Mouse (Mus musculus): ENCODE measurements at regions not wholly inside any gene's neighbourhood (a gene's known extent, or its start where the extent isn't known, plus 50 kb on each side); places are given as distances from the start of the nearest gene placed in this dataset.

- 58% methylated on average over 4 of the region's 4 CpGs for WGBS (ENCODE audit: insufficient replicate concordance)
Measured at GRCm38 (mm10) chr5:132760396-132760795, 217.3 kb upstream of the Auts2 start.

GRCm38 (mm10) chr5:132759751-132760150 lies 216.6 kb upstream of the Auts2 start:
- ATAC-seq = no peak
- Histone ChIP-seq H3K27me3 (replicated peaks) (no peaks in the 10 kb centered on the region), H3K9me3 (replicated peaks) (no peaks in the 10 kb centered on the region), H3K27ac (no peak overlapping the region), H3K4me2 (no peak overlapping the region), H3K36me3 (no peaks in the 10 kb centered on the region), H3K9ac (no peak overlapping the region), H3K4me1 (no peaks in the 10 kb centered on the region), H3K4me3 (no peak overlapping the region)
- WGBS (ENCODE audit: insufficient replicate concordance) = 58% methylated on average over 6 of the region's 6 CpGs

More at GRCm38 (mm10) chr5:132760396-132760795, 217.3 kb upstream of the Auts2 start:
- Histone ChIP-seq H3K4me3 (no peak overlapping the region), H3K4me2 (no peak overlapping the region), H3K9ac (no peak overlapping the region), H3K9me3 (replicated peaks) (no peaks in the 10 kb centered on the region), H3K36me3 (no peaks in the 10 kb centered on the region), H3K27me3 (replicated peaks) (no peaks in the 10 kb centered on the region), H3K27ac (no peak overlapping the region), H3K4me1 (no peaks in the 10 kb centered on the region)
- no peak for ATAC-seq

- H3K9ac ChIP-seq = no peak overlapping the region
- H3K4me1 ChIP-seq = no peaks in the 10 kb centered on the region
- H3K27ac ChIP-seq = no peak overlapping the region
- no peak for ATAC-seq
- no peaks in the 10 kb centered on the region for H3K36me3 ChIP-seq
- H3K27me3 ChIP-seq (replicated peaks) = no peaks in the 10 kb centered on the region
- no peak overlapping the region for H3K4me2 ChIP-seq
- no peaks in the 10 kb centered on the region for H3K9me3 ChIP-seq (replicated peaks)
- WGBS (ENCODE audit: insufficient replicate concordance) = 69% methylated on average over 10 of the region's 10 CpGs
- no peak overlapping the region for H3K4me3 ChIP-seq
Measured at GRCm38 (mm10) chr5:132758941-132759340, 215.8 kb upstream of the Auts2 start.

GRCm38 (mm10) chr5:132737966-132738365 lies 194.8 kb upstream of the Auts2 start:
- 75% methylated on average over 5 of the region's 5 CpGs for WGBS (ENCODE audit: insufficient replicate concordance)
- no peak for ATAC-seq
- no peaks in the 10 kb centered on the region for H3K9me3 ChIP-seq (replicated peaks)
- no peak overlapping the region for H3K27ac ChIP-seq
- no peak overlapping the region for H3K9ac ChIP-seq
- H3K4me2 ChIP-seq = no peak overlapping the region
- H3K36me3 ChIP-seq = no peaks in the 10 kb centered on the region
- no peaks in the 10 kb centered on the region for H3K27me3 ChIP-seq (replicated peaks)
- no peak overlapping the region for H3K4me3 ChIP-seq
- no peaks in the 10 kb centered on the region for H3K4me1 ChIP-seq

- Histone ChIP-seq H3K4me2 (no peak overlapping the region), H3K9me3 (replicated peaks) (no peaks in the 10 kb centered on the region), H3K9ac (no peak overlapping the region), H3K4me3 (no peak overlapping the region), H3K4me1 (no peaks in the 10 kb centered on the region), H3K27me3 (replicated peaks) (no peaks in the 10 kb centered on the region), H3K36me3 (no peaks in the 10 kb centered on the region), H3K27ac (no peak overlapping the region)
- 35% methylated on average over 10 of the region's 10 CpGs for WGBS (ENCODE audit: insufficient replicate concordance)
- no peak for ATAC-seq
Measured at GRCm38 (mm10) chr5:132728689-132729189, 185.6 kb upstream of the Auts2 start.

- H3K4me2 ChIP-seq = no peak overlapping the region
- ATAC-seq = no peak
- H3K27ac ChIP-seq = no peak overlapping the region
- 69% methylated on average over 2 of the region's 2 CpGs for WGBS (ENCODE audit: insufficient replicate concordance)
- H3K4me1 ChIP-seq = no peaks in the 10 kb centered on the region
- no peak overlapping the region for H3K4me3 ChIP-seq
- H3K9ac ChIP-seq = no peak overlapping the region
- no peaks in the 10 kb centered on the region for H3K9me3 ChIP-seq (replicated peaks)
- no peaks in the 10 kb centered on the region for H3K27me3 ChIP-seq (replicated peaks)
- H3K36me3 ChIP-seq = no peaks in the 10 kb centered on the region
Measured at GRCm38 (mm10) chr5:132724467-132724866, 181.3 kb upstream of the Auts2 start.

GRCm38 (mm10) chr5:132710301-132710700 lies 167.2 kb upstream of the Auts2 start:
- H3K4me1 ChIP-seq = no peaks in the 10 kb centered on the region
- no peaks in the 10 kb centered on the region for H3K36me3 ChIP-seq
- H3K4me2 ChIP-seq = no peak overlapping the region
- H3K9ac ChIP-seq = no peak overlapping the region
- H3K27ac ChIP-seq = no peak overlapping the region
- ATAC-seq = no peak
- H3K4me3 ChIP-seq = no peak overlapping the region
- 0 out of 2 replicates have a peak, but pooled peaks cover 3% of the 10 kb centered on the region for H3K9me3 ChIP-seq (replicated peaks)
- 54% methylated on average over 4 of the region's 4 CpGs for WGBS (ENCODE audit: insufficient replicate concordance)
- H3K27me3 ChIP-seq (replicated peaks) = no peaks in the 10 kb centered on the region

- Histone ChIP-seq H3K4me1 (no peaks in the 10 kb centered on the region), H3K9me3 (replicated peaks) (0 out of 2 replicates have a peak, but pooled peaks cover 3% of the 10 kb centered on the region), H3K36me3 (no peaks in the 10 kb centered on the region), H3K4me3 (no peak overlapping the region), H3K9ac (no peak overlapping the region), H3K4me2 (no peak overlapping the region), H3K27ac (no peak overlapping the region), H3K27me3 (replicated peaks) (no peaks in the 10 kb centered on the region)
- 63% methylated on average over 4 of the region's 4 CpGs for WGBS (ENCODE audit: insufficient replicate concordance)
- no peak for ATAC-seq
Measured at GRCm38 (mm10) chr5:132707531-132707930, 164.4 kb upstream of the Auts2 start.

- H3K4me3 ChIP-seq = no peak overlapping the region
- WGBS (ENCODE audit: insufficient replicate concordance) = 68% methylated on average over 10 of the region's 10 CpGs
- H3K4me2 ChIP-seq = no peak overlapping the region
- no peaks in the 10 kb centered on the region for H3K9me3 ChIP-seq (replicated peaks)
- no peak for ATAC-seq
- no peaks in the 10 kb centered on the region for H3K4me1 ChIP-seq
- no peak overlapping the region for H3K9ac ChIP-seq
- H3K27ac ChIP-seq = no peak overlapping the region
- no peaks in the 10 kb centered on the region for H3K36me3 ChIP-seq
- no peaks in the 10 kb centered on the region for H3K27me3 ChIP-seq (replicated peaks)
Measured at GRCm38 (mm10) chr5:132703455-132704100, 160.4 kb upstream of the Auts2 start.

- H3K9me3 ChIP-seq (replicated peaks) = no peaks in the 10 kb centered on the region
- no peak for ATAC-seq
- H3K27me3 ChIP-seq (replicated peaks) = no peaks in the 10 kb centered on the region
- H3K4me2 ChIP-seq = no peak overlapping the region
- H3K36me3 ChIP-seq = no peaks in the 10 kb centered on the region
- H3K4me1 ChIP-seq = no peaks in the 10 kb centered on the region
- H3K27ac ChIP-seq = no peak overlapping the region
- no peak overlapping the region for H3K9ac ChIP-seq
- no peak overlapping the region for H3K4me3 ChIP-seq
- WGBS (ENCODE audit: insufficient replicate concordance) = 68% methylated on average over 3 of the region's 3 CpGs
Measured at GRCm38 (mm10) chr5:132702573-132702972, 159.4 kb upstream of the Auts2 start.

GRCm38 (mm10) chr5:132690784-132691183 lies 147.6 kb upstream of the Auts2 start:
- no peaks in the 10 kb centered on the region for H3K27me3 ChIP-seq (replicated peaks)
- peaks cover 4% of the 10 kb centered on the region; the same call in 1 of the 2 replicates for H3K9me3 ChIP-seq (replicated peaks)
- no peak for ATAC-seq
- no peak overlapping the region for H3K4me2 ChIP-seq
- no peaks in the 10 kb centered on the region for H3K4me1 ChIP-seq
- H3K36me3 ChIP-seq = no peaks in the 10 kb centered on the region
- WGBS (ENCODE audit: insufficient replicate concordance) = 73% methylated on average over 10 of the region's 10 CpGs
- H3K9ac ChIP-seq = no peak overlapping the region
- H3K27ac ChIP-seq = no peak overlapping the region
- H3K4me3 ChIP-seq = no peak overlapping the region

GRCm38 (mm10) chr5:132675261-132675660 lies 132.1 kb upstream of the Auts2 start:
- no peak overlapping the region for H3K4me3 ChIP-seq
- no peaks in the 10 kb centered on the region for H3K36me3 ChIP-seq
- H3K9ac ChIP-seq = no peak overlapping the region
- H3K27me3 ChIP-seq (replicated peaks) = no peaks in the 10 kb centered on the region
- WGBS (ENCODE audit: insufficient replicate concordance) = 76% methylated on average over 11 of the region's 11 CpGs
- no peak for ATAC-seq
- no peaks in the 10 kb centered on the region for H3K4me1 ChIP-seq
- H3K27ac ChIP-seq = no peak overlapping the region
- no peak overlapping the region for H3K4me2 ChIP-seq
- H3K9me3 ChIP-seq (replicated peaks) = no peaks in the 10 kb centered on the region

Data from liver, embryonic 12.5 days (tissue).